Mouse (Mus musculus) kidney, embryonic 16.5 days (tissue): ENCODE data around the gene Aen. TPM values are rescaled to one million over a fixed set of nuclear protein-coding genes. Genes with fewer than 3 reads are reported as not detected.
A peak's percentile ranks its signal among the peaks of the same experiment; 100 is the strongest.

Experiments
- ATAC-seq: fragments of 200-750 bp; cut with Nextera tagmentation; 2 replicates; pipeline ENCODE4 v1.8.0; 2017; ENCODE audit warnings: moderate TSS enrichment; ENCODE audit not compliant: low FRiP score, low TSS enrichment
- H3K27ac ChIP-seq: fragments of 300-500 bp; sonication (generic); 2 replicates; pipeline ENCODE4 v1.5.1; 2014; ENCODE audit warnings: low read length
- H3K27me3 ChIP-seq: fragments of 300-500 bp; sonication (generic); 2 replicates; pipeline ENCODE4 v1.6.1; 2014; ENCODE audit warnings: low read length, control low read depth, mixed read lengths; ENCODE audit not compliant: insufficient read depth
- H3K36me3 ChIP-seq: fragments of 300-500 bp; sonication (generic); 2 replicates; pipeline ENCODE4 v1.6.1; 2014; ENCODE audit warnings: low read length, control low read depth, mixed read lengths; ENCODE audit not compliant: insufficient read depth
- H3K4me1 ChIP-seq: fragments of 300-500 bp; sonication (generic); 2 replicates; pipeline ENCODE4 v1.6.1; 2014; ENCODE audit warnings: low read length, control low read depth, mixed read lengths; ENCODE audit not compliant: insufficient read depth
- H3K4me2 ChIP-seq: fragments of 300-500 bp; sonication (generic); replicated peaks from 2 replicates; pipeline ENCODE4 v1.6.1; 2014; ENCODE audit warnings: low read depth, low read length
- H3K4me3 ChIP-seq: fragments of 300-500 bp; sonication (generic); 2 replicates; pipeline ENCODE4 v1.5.1; 2014; ENCODE audit warnings: mild to moderate bottlenecking, low read length
- H3K9ac ChIP-seq: fragments of 300-500 bp; sonication (generic); replicated peaks from 2 replicates; pipeline ENCODE4 v1.6.1; 2014; ENCODE audit warnings: low read length
- H3K9me3 ChIP-seq: fragments of 300-500 bp; sonication (generic); 2 replicates; pipeline ENCODE4 v1.6.1; 2016; ENCODE audit warnings: low read length, control low read depth
- WGBS: fragments of 180-500 bp; shearing (Covaris S2); extraction: QIAGEN DNeasy Blood & Tissue Kit; methylation state at CpG from one replicate; pipeline ENCODE4 v1.1.7; 2014; 5-methylcytosine and 5-hydroxymethylcytosine counted together
- polyA plus RNA-seq: library from polyadenylated mRNA; unstranded; fragments of >200 nt; fragmentation: Nextera tagmentation; extraction: Ambion mirVana; gene quantifications from 2 replicates; pipeline ENCODE4 v1.2.1, GENCODE M21; 2015

Aen gene
- polyA plus RNA-seq, 1 experiment from 2014 or later, result 48.0 TPM

DNA sequence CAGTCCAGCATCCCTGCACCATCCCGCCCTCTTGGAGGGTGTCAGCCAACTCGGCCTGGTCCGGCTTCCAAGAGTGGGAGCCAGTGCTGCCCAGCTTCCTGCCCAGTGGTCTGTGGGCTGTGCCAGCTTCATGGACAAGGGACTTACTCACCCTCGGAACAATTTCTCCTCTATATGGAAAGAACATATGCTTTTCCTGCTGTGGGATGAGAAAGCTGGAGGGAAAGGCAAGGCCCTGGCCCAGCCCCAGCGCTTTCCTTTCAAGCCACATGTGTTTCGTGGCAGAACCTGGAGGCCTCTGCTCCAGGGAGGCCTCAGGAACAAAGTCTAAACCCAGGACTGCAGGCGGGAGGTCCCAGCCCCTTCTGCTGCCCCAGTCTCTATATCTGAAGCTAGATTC, 30.0 kb downstream of the Aen start:
- ATAC-seq, result no peak

DNA sequence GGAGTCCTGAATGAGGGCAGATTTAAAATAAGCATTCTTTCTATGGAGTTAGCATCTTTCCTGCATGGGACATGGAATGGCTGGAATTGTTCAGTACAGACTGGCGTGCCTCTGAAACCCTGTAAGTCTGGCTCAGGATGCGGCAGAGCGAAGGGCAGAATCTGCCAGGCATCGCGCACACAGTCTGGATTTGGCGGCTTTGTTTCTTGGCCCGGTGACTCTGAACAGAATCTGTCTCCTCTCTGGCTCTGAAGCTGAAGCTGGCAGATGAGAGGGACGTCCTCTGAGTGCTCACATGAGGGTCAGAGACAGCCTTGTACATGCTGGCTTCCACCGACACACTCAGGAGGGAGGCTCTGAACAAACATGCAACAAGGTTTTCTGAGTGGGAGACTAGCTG, 30.5 kb downstream of the Aen start:
- 0 out of 2 replicates have a peak, but pooled peaks cover 3% of the 10 kb centered on the region for H3K27me3 ChIP-seq
- no peaks in the 10 kb centered on the region for H3K9me3 ChIP-seq
- no peak overlapping the region for H3K4me2 ChIP-seq
- no peak for ATAC-seq
- H3K4me1 ChIP-seq, result no peaks in the 10 kb centered on the region
- 80% methylated on average over 9 of the region's 9 CpGs for WGBS
- H3K4me3 ChIP-seq, result no peak overlapping the region
- no peak overlapping the region for H3K27ac ChIP-seq
- no peaks in the 10 kb centered on the region for H3K36me3 ChIP-seq
- no peak overlapping the region for H3K9ac ChIP-seq

More for the DNA sequence above, 30.0 kb downstream of the Aen start:
- H3K36me3 ChIP-seq, result no peaks in the 10 kb centered on the region
- H3K4me2 ChIP-seq, result no peak overlapping the region
- no peak overlapping the region for H3K9ac ChIP-seq
- H3K27me3 ChIP-seq, result 0 out of 2 replicates have a peak, but pooled peaks cover 3% of the 10 kb centered on the region
- no peaks in the 10 kb centered on the region for H3K4me1 ChIP-seq
- no peaks in the 10 kb centered on the region for H3K9me3 ChIP-seq
- no peak overlapping the region for H3K4me3 ChIP-seq
- WGBS, result 84% methylated on average over 7 of the region's 7 CpGs
- H3K27ac ChIP-seq, result no peak overlapping the region

DNA sequence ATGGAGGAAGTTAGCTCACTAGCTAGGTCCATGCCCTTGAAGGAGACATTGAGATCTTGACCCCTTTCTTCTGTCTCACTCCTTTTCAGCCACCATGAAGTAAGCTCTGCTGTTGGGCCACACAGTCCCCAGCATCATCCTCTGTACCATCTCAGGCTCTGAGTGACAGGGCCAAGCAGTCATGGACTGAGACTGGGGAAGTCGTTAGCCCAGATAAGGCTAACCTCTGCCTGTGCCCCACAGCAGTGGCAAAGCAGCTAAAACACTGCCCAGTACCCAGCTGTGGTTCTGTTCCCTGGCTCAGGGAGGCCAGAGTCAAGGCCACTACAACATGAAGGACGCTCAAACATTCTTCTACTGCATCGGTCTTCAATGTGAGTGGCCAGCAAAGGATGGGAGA, 31.6 kb downstream of the Aen start:
- Histone ChIP-seq H3K4me3 (no peak overlapping the region), H3K9me3 (no peaks in the 10 kb centered on the region), H3K9ac (no peak overlapping the region), H3K4me2 (no peak overlapping the region), H3K27ac (no peak overlapping the region), H3K27me3 (0 out of 2 replicates have a peak, but pooled peaks cover 3% of the 10 kb centered on the region), H3K4me1 (no peaks in the 10 kb centered on the region), H3K36me3 (no peaks in the 10 kb centered on the region)
- 80% methylated on average over 3 of the region's 3 CpGs for WGBS
- ATAC-seq, result no peak

DNA sequence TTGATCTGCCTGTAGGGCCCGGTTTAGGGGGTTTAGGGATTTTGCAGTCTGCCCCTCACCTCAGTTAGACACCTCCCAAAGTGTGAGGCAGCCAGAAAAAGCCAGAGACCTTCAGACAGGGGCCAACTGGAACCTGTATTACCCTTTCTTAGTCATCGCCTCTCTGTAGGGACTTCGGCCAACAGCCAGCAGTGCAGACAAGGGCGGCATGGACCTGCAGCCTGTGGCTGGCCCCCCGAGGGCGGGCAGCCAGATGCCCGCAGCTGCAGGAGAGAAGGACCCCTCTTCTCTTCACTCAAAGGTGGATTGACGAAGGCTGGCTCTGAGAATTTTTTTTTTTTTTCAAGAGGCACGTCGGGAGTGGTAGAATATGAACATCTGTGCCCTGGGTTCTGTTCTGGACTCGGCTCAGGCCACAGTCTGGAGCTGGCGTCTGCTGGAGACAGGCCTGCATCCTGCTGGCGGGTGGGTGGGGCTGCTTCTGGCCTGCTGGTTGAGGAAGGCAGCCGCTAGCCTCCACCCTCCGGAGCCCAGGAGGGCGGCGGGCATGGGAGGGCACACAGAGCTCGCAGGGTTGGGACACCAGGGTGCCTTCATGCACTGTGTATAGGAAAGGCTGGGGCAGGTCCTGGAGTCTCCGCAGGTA, 43.4 kb downstream of the Aen start:
- WGBS, result 68% methylated on average over 19 of the region's 19 CpGs
- Histone ChIP-seq H3K4me3 (no peak overlapping the region), H3K27me3 (no peaks in the 10 kb centered on the region), H3K27ac (no peak overlapping the region), H3K9ac (no peak overlapping the region), H3K4me2 (no peak overlapping the region), H3K36me3 (no peaks in the 10 kb centered on the region), H3K9me3 (no peaks in the 10 kb centered on the region), H3K4me1 (no peaks in the 10 kb centered on the region)
- no peak for ATAC-seq

DNA sequence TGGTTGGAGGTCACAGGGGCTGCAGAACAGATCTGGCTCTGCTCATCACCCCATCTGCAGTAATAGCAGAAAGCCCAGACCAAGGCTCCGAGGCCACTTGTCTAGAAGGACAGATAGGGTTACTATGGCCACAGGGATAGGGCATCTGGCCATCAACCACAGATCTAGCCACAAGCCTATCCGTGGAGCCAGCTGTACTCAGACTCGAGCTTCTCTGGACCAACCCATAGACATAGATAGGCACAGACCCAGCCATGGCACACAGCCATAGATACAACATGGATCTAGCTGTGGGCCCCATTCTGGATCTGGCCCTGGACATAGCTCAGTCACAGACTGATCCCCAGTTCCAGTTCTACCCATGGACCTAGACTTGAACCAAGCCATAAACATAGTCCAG, 45.3 kb downstream of the Aen start:
- no peaks in the 10 kb centered on the region for H3K36me3 ChIP-seq
- WGBS, result 83% methylated on average over 3 of the region's 3 CpGs

DNA sequence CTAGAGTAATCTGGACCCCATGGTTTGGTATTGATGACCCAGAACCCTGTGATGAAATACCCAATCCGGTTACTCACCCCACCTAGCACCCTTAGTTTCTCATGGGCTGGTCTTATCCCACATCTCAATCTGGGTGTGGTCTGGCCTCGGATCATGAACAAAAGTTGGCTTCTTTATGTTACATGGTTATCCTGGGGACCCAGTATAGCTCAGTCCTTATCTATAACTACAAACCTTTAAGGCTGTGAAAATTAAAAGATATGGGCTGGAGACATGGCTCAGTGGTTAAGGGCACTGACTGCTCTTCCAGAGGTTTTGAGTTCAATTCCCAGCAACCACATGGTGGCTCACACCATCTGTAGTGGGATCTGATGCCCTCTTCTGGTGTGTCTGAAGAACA, 46.9 kb downstream of the Aen start:
- Histone ChIP-seq H3K4me1 (no peaks in the 10 kb centered on the region), H3K27ac (no peak overlapping the region), H3K36me3 (no peaks in the 10 kb centered on the region), H3K4me2 (no peak overlapping the region), H3K4me3 (no peak overlapping the region), H3K9ac (no peak overlapping the region), H3K9me3 (no peaks in the 10 kb centered on the region), H3K27me3 (no peaks in the 10 kb centered on the region)
- ATAC-seq, result no peak
- WGBS, result 88% methylated on average over 2 of the region's 2 CpGs

More for the DNA sequence above, 45.3 kb downstream of the Aen start:
- Histone ChIP-seq H3K4me1 (no peaks in the 10 kb centered on the region), H3K27me3 (no peaks in the 10 kb centered on the region), H3K9ac (no peak overlapping the region), H3K27ac (no peak overlapping the region), H3K4me2 (no peak overlapping the region), H3K9me3 (no peaks in the 10 kb centered on the region), H3K4me3 (no peak overlapping the region)
- ATAC-seq, result no peak

DNA sequence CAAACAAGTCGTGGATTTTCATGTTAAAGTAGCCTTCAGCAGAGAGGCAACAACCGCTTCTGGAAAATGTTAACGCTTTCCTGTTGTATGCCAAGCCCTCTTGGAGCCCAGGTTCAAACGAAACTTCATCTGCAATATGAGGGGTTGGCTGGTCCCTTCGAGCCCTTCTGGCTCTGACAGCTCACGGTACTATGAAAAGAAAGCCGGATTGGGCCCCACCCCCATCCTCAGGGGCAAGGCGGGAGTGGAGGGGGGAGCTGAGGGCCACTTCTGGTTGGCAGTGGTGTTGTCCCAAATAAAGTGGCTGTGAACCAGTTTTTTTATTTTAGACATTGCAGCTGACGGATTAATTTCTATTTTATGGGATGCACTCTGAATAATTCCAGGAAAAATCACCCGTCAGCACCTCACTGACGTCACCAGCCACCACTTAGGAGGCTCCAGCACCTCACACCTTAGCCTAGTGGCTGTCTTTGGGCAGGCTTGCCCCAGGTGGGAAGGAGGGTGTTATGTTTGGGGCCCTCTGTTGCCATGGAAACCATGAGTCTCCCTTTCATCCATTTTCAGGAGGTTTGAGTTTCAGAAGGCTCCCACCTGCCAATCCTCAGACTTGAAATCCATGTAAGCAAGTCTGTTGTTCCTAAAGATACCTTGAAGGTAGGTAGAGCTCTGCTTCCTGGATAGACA, 58.4 kb downstream of the Aen start:
- Histone ChIP-seq H3K27me3 (no peaks in the 10 kb centered on the region), H3K9ac (0 out of 2 replicates have a peak overlapping the region, but pooled peaks have one; percentile 34), H3K9me3 (no peaks in the 10 kb centered on the region), H3K27ac (no peak overlapping the region), H3K4me3 (no peak overlapping the region), H3K36me3 (no peaks in the 10 kb centered on the region), H3K4me2 (peak overlapping the region; percentile 36; the same call in 1 of the 2 replicates), H3K4me1 (0 out of 2 replicates have a peak, but pooled peaks cover 4% of the 10 kb centered on the region)
- 29% methylated on average over 11 of the region's 11 CpGs for WGBS
- no peak for ATAC-seq

DNA sequence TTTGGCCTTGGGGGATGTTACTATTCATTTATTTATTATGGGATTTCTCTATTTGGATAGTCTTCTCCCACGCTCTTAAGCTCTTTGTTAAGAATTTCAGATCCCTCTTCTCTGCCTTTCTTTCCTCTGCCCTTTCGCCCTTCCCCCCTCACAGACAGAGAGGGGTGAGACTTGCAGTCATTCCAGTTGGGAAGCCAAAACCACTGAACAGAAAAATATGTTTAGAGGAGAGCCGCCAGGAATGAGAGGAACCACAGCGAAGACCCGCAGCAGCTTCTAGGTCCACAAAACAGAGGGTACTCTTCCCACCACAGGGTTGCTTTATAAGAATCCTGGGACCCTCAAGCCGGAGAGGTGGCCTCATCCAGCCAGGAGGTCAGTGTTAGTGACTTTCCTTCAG, 59.0 kb downstream of the Aen start:
- no peak overlapping the region for H3K4me2 ChIP-seq
- no peak overlapping the region for H3K4me3 ChIP-seq
- no peak overlapping the region for H3K9ac ChIP-seq
- H3K27ac ChIP-seq, result no peak overlapping the region
- H3K9me3 ChIP-seq, result no peaks in the 10 kb centered on the region
- no peaks in the 10 kb centered on the region for H3K36me3 ChIP-seq
- 81% methylated on average over 6 of the region's 6 CpGs for WGBS
- ATAC-seq, result no peak
- H3K4me1 ChIP-seq, result 0 out of 2 replicates have a peak, but pooled peaks cover 4% of the 10 kb centered on the region
- no peaks in the 10 kb centered on the region for H3K27me3 ChIP-seq

DNA sequence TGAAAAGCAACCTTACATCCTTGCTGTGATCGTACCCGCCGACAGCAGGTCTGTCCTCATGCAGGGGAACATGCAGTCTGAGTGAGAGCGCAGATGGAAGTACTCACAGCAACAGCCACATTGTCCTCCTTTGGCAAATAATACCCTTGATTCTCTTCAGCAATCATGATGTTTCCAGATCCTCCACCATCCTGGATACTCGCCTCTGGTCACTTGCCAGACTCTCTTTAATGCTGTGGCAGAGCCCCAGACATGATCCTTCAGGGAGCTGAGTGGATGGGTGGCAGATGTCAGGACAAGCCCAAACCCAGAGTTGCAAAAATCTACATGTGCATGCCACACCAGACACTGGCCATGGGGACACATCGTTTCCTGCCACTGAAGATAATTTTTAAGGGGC, 59.4 kb downstream of the Aen start:
- Histone ChIP-seq H3K36me3 (no peaks in the 10 kb centered on the region), H3K27ac (no peak overlapping the region), H3K27me3 (no peaks in the 10 kb centered on the region), H3K4me1 (0 out of 2 replicates have a peak, but pooled peaks cover 4% of the 10 kb centered on the region), H3K9ac (no peak overlapping the region), H3K4me2 (no peak overlapping the region), H3K4me3 (no peak overlapping the region), H3K9me3 (no peaks in the 10 kb centered on the region)
- ATAC-seq, result no peak
- 88% methylated on average over 6 of the region's 6 CpGs for WGBS

DNA sequence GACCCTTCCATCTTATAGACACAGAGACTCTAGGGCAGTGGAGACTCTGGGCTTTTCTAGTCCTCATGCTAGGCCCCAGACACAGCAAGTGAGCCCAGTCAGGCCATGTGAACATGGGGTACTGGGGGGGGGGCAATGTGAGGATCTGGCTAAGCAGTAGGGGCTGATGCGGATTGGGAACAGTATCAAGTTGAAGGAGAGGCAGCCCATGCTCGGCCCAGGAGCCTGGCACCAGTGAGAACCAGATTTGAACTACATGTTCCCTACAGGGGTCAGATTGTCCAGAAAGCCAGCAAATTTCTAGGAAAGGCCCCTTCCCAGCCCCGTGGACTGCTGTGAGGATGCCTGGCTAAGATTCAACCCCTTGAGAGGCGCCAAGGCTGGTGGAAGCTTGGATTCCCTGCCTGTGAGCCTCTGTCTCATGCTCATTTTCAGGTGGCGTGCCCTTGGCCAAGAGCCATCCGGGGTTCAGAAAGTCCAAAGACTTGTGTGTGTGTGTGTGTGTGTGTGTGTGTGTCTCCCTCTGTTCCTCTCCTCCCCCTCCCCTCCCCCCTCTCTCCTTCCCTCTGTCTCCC, 62.9 kb downstream of the Aen start:
- Histone ChIP-seq H3K4me2 (no peak overlapping the region), H3K36me3 (no peaks in the 10 kb centered on the region), H3K4me3 (no peak overlapping the region), H3K27me3 (no peaks in the 10 kb centered on the region), H3K27ac (no peak overlapping the region), H3K9ac (no peak overlapping the region), H3K9me3 (no peaks in the 10 kb centered on the region), H3K4me1 (0 out of 2 replicates have a peak, but pooled peaks cover 4% of the 10 kb centered on the region)
- 72% methylated on average over 6 of the region's 6 CpGs for WGBS
- no peak for ATAC-seq
